ENCODE assay signal across 30 mouse cellular contexts in the genomic region with DNA sequence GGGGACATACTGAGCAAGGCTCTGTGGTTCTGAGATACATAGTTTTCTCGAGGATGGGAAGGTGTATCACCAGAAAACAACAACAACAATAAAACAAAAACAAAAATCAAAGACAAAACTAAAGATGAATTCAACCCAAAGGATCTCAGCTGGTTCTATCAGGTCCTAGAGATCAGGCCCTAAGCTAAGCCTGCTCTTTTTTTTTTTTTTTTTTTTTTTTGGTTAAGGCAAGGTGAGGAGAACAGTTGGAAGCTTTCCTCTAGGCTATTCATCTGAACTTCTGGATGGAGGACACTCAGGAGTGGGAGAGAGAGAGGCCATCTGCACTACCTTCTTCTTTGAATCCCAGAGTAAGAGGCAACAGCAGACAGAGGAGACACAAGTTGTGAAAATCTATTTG. TPM values are rescaled to one million over a fixed set of nuclear protein-coding genes. Genes with fewer than 3 reads are reported as not detected.
A peak's percentile ranks its signal among the peaks of the same experiment; 100 is the strongest.
DNase-seq lines count a peak whose midpoint lies in the region; ATAC-seq and TF ChIP-seq lines count a peak whose summit lies in the region.
"Had no signal": no experiment of that assay in that cellular context is flagged by ENCODE, and none has a peak within 500 bp of the region (broad histone marks: within the 10 kb centered on the region; RNA-seq: fewer than 3 reads in every experiment).

No protein-coding gene starts in this region.

- WGBS in neural tube, embryonic 11.5 days, result 16% methylated on average over 1 of the region's 1 CpGs
- 22% methylated on average over 1 of the region's 1 CpGs for WGBS in hindbrain, embryonic 12.5 days
- 8% methylated on average over 1 of the region's 1 CpGs for WGBS in neural tube, embryonic 12.5 days
- WGBS in thymus, adult 2 months, result 21% methylated on average over 1 of the region's 1 CpGs

- ATAC-seq in neural tube, embryonic 11.5 days (ENCODE audit: insufficient read depth, low FRiP score, low TSS enrichment), result no peak
- no peak for ATAC-seq in hindbrain, embryonic 12.5 days (ENCODE audit: low FRiP score)
- no peak for ATAC-seq in neural tube, embryonic 12.5 days (ENCODE audit: low FRiP score, low read depth)
- ATAC-seq in megakaryocyte progenitor cell, adult 5-6 weeks (replicated peaks; ENCODE audit: poor library complexity), result no peak
- ATAC-seq: forebrain, embryonic 14.5 days; intestine, postnatal 0 days had no signal

- TF ChIP-seq POLR2A in thymus, adult 2 months (IDR thresholded peaks at IDR 0.05; ENCODE audit: control insufficient read depth, extremely low read depth, insufficient read depth, low read length, poor library complexity), result no peak

- peak overlapping the region; percentile 95 for H3K9ac ChIP-seq in neural tube, embryonic 11.5 days (ENCODE audit: low read length)
- 0 out of 2 replicates have a peak overlapping the region, but pooled peaks have one; percentile 42 for H3K9ac ChIP-seq in hindbrain, embryonic 12.5 days
- peak overlapping the region; percentile 88 for H3K9ac ChIP-seq in neural tube, embryonic 12.5 days
- H3K9ac ChIP-seq: embryonic facial prominence, embryonic 15.5 days; midbrain, embryonic 12.5 days had no signal

- H3K4me3 ChIP-seq in neural tube, embryonic 11.5 days (ENCODE audit: low read depth, low read length), result peak overlapping the region; percentile 64
- H3K4me3 ChIP-seq in hindbrain, embryonic 12.5 days, result peak overlapping the region; percentile 44
- H3K4me3 ChIP-seq in neural tube, embryonic 12.5 days, result peak overlapping the region; percentile 51; the same call in 1 of the 2 replicates
- H3K4me3 ChIP-seq in thymus, adult 2 months (ENCODE audit: control insufficient read depth, insufficient read depth, low read length), result no peak overlapping the region
- H3K4me3 ChIP-seq: embryonic facial prominence, embryonic 15.5 days; heart, embryonic 10.5 days; left cerebral cortex, adult 2 months; midbrain, embryonic 12.5 days had no signal

- DNase-seq in neural tube, embryonic 11.5 days (ENCODE audit: low spot score), result no peak
- no peak for DNase-seq in neural tube, embryonic 10.5 days (ENCODE audit: extremely low spot score, low spot score)
- DNase-seq in thymus, adult 2 months, result no peak
- no peak for DNase-seq in right cerebral cortex, adult 2 months (ENCODE audit: low spot score in 2 of 2)
- DNase-seq: adrenal gland, postnatal 14 days; B cell, adult 2 months; cerebellum, adult 9-10 months; heart, postnatal 4 days; kidney, postnatal 4 days; left cerebral cortex, postnatal 4 days; lung, postnatal 10 days; right cerebral cortex, adult 18-20 months; thymus, postnatal 25 days had no signal

- TF ChIP-seq CTCF in thymus, adult 2 months (IDR thresholded peaks at IDR 0.05; ENCODE audit: borderline replicate concordance, control insufficient read depth, extremely low read depth, insufficient read depth, low read length, poor library complexity), result no peak

- no peaks in the 10 kb centered on the region for H3K9me3 ChIP-seq in neural tube, embryonic 11.5 days (ENCODE audit: control insufficient read depth, low read length)
- no peaks in the 10 kb centered on the region for H3K9me3 ChIP-seq in hindbrain, embryonic 12.5 days (replicated peaks)
- no peaks in the 10 kb centered on the region for H3K9me3 ChIP-seq in neural tube, embryonic 12.5 days
- H3K9me3 ChIP-seq: embryonic facial prominence, embryonic 15.5 days; heart, embryonic 10.5 days; midbrain, embryonic 12.5 days had no signal

- peak overlapping the region; percentile 99 for H3K4me2 ChIP-seq in neural tube, embryonic 11.5 days (ENCODE audit: low read depth)
- peak overlapping the region; percentile 50 for H3K4me2 ChIP-seq in hindbrain, embryonic 12.5 days (replicated peaks)
- H3K4me2 ChIP-seq in neural tube, embryonic 12.5 days (replicated peaks), result peak overlapping the region; percentile 86
- H3K4me2 ChIP-seq: embryonic facial prominence, embryonic 15.5 days; midbrain, embryonic 12.5 days had no signal

- peaks cover 64% of the 10 kb centered on the region for H3K4me1 ChIP-seq in neural tube, embryonic 11.5 days (ENCODE audit: control insufficient read depth, insufficient read depth, low read length)
- H3K4me1 ChIP-seq in hindbrain, embryonic 12.5 days, result peaks cover 6% of the 10 kb centered on the region
- peaks cover 93% of the 10 kb centered on the region for H3K4me1 ChIP-seq in neural tube, embryonic 12.5 days
- H3K4me1 ChIP-seq in thymus, adult 2 months (replicated peaks; ENCODE audit: control insufficient read depth, insufficient read depth, low read length), result no peaks in the 10 kb centered on the region
- H3K4me1 ChIP-seq: midbrain, embryonic 12.5 days had no signal

- peak overlapping the region; percentile 99 for H3K27ac ChIP-seq in neural tube, embryonic 11.5 days (ENCODE audit: low read depth, low read length)
- peak overlapping the region; percentile 77; the same call in 1 of the 2 replicates for H3K27ac ChIP-seq in hindbrain, embryonic 12.5 days
- H3K27ac ChIP-seq in neural tube, embryonic 12.5 days, result peak overlapping the region; percentile 74; the same call in 1 of the 2 replicates
- no peak overlapping the region for H3K27ac ChIP-seq in thymus, adult 2 months (ENCODE audit: control insufficient read depth, insufficient read depth, low read length)
- H3K27ac ChIP-seq: embryonic facial prominence, embryonic 15.5 days; heart, embryonic 10.5 days; left cerebral cortex, adult 2 months; midbrain, embryonic 12.5 days had no signal

- no peaks in the 10 kb centered on the region for H3K27me3 ChIP-seq in neural tube, embryonic 11.5 days (ENCODE audit: control insufficient read depth, insufficient read depth, low read length)
- H3K27me3 ChIP-seq in hindbrain, embryonic 12.5 days, result peaks cover 100% of the 10 kb centered on the region
- no peaks in the 10 kb centered on the region for H3K27me3 ChIP-seq in neural tube, embryonic 12.5 days (replicated peaks)
- H3K27me3 ChIP-seq in thymus, adult 2 months (ENCODE audit: control insufficient read depth, insufficient read depth, low read length), result peaks cover 33% of the 10 kb centered on the region

- no peaks in the 10 kb centered on the region for H3K36me3 ChIP-seq in neural tube, embryonic 11.5 days (ENCODE audit: control insufficient read depth, insufficient read depth, low read length)
- H3K36me3 ChIP-seq in hindbrain, embryonic 12.5 days, result no peaks in the 10 kb centered on the region
- H3K36me3 ChIP-seq in neural tube, embryonic 12.5 days, result no peaks in the 10 kb centered on the region
- no peaks in the 10 kb centered on the region for H3K36me3 ChIP-seq in thymus, adult 2 months (ENCODE audit: control insufficient read depth, insufficient read depth, low read length)
- H3K36me3 ChIP-seq: embryonic facial prominence, embryonic 15.5 days; heart, embryonic 10.5 days; midbrain, embryonic 12.5 days had no signal

RNA-seq across cellular contexts. Expression of a gene that starts 18.8 kb away (rescaled TPM):
- polyA plus RNA-seq in neural tube, embryonic 11.5 days (2014; fragmentation: Nextera tagmentation; extraction: Ambion mirVana), result 62.6 and 67.3 TPM in 2 replicates
- polyA plus RNA-seq in hindbrain, embryonic 12.5 days (2016; fragmentation: Nextera tagmentation; extraction: Ambion mirVana), result 34.5 and 59.6 TPM in 2 replicates
- polyA plus RNA-seq in neural tube, embryonic 12.5 days (2016; fragmentation: Nextera tagmentation; extraction: Ambion mirVana), result 69.5 and 77.4 TPM in 2 replicates
- 0.19 and 0.22 TPM in 2 replicates for polyA plus RNA-seq in thymus, adult 2 months (2012; rRNA removed)
- not detected in 2 replicates for total RNA-seq in megakaryocyte progenitor cell, adult 5-6 weeks (2015)
- not detected in 2 replicates for total RNA-seq in megakaryocyte progenitor cell, adult 5-6 weeks (2017)
- total RNA-seq: common myeloid progenitor, adult 5-6 weeks; granulocyte monocyte progenitor cell, adult 5-6 weeks; left cerebral cortex, adult 2 months; left cerebral cortex, postnatal 4 days; liver, adult 2 months; megakaryocyte, adult 5-6 weeks had no signal
- polyA plus RNA-seq: forebrain, embryonic 14.5 days; frontal cortex, adult 2 months; liver, adult 2 months had no signal

RNA-seq across cellular contexts. Expression of a gene that starts 39.5 kb away (rescaled TPM):
- 95.9 and 96.4 TPM in 2 replicates for polyA plus RNA-seq in neural tube, embryonic 11.5 days (2014; fragmentation: Nextera tagmentation; extraction: Ambion mirVana)
- polyA plus RNA-seq in hindbrain, embryonic 12.5 days (2016; fragmentation: Nextera tagmentation; extraction: Ambion mirVana), result 2.1 and 2.3 TPM in 2 replicates
- polyA plus RNA-seq in neural tube, embryonic 12.5 days (2016; fragmentation: Nextera tagmentation; extraction: Ambion mirVana), result 68.8 and 77.1 TPM in 2 replicates
- 0.23 and 0.43 TPM in 2 replicates for polyA plus RNA-seq in thymus, adult 2 months (2012; rRNA removed)
- total RNA-seq in megakaryocyte progenitor cell, adult 5-6 weeks (2015), result not detected in 2 replicates
- total RNA-seq in megakaryocyte progenitor cell, adult 5-6 weeks (2017), result not detected in 2 replicates
- total RNA-seq: common myeloid progenitor, adult 5-6 weeks; granulocyte monocyte progenitor cell, adult 5-6 weeks; left cerebral cortex, adult 2 months; left cerebral cortex, postnatal 4 days; liver, adult 2 months; megakaryocyte, adult 5-6 weeks had no signal
- polyA plus RNA-seq: forebrain, embryonic 14.5 days; frontal cortex, adult 2 months; liver, adult 2 months; liver, embryonic 16.5 days; midbrain, embryonic 12.5 days had no signal

RNA-seq across cellular contexts. Expression of a gene that starts 47.2 kb away (rescaled TPM):
- polyA plus RNA-seq in neural tube, embryonic 11.5 days (2014; fragmentation: Nextera tagmentation; extraction: Ambion mirVana), result 63.7 and 67.1 TPM in 2 replicates
- not detected in 2 replicates for polyA plus RNA-seq in hindbrain, embryonic 12.5 days (2016; fragmentation: Nextera tagmentation; extraction: Ambion mirVana)
- 44.5 and 65.6 TPM in 2 replicates for polyA plus RNA-seq in neural tube, embryonic 12.5 days (2016; fragmentation: Nextera tagmentation; extraction: Ambion mirVana)
- 0.07 and 0.08 TPM in 2 replicates for polyA plus RNA-seq in thymus, adult 2 months (2012; rRNA removed)
- total RNA-seq in megakaryocyte progenitor cell, adult 5-6 weeks (2015), result not detected in 2 replicates
- not detected in 2 replicates for total RNA-seq in megakaryocyte progenitor cell, adult 5-6 weeks (2017)
- total RNA-seq: common myeloid progenitor, adult 5-6 weeks; granulocyte monocyte progenitor cell, adult 5-6 weeks; heart, postnatal 4 days; left cerebral cortex, adult 2 months; left cerebral cortex, postnatal 4 days; liver, adult 2 months; megakaryocyte, adult 5-6 weeks had no signal
- polyA plus RNA-seq: brain, embryonic 14.5 days; embryonic facial prominence, embryonic 15.5 days; forebrain, embryonic 14.5 days; frontal cortex, adult 2 months; heart, embryonic 16.5 days; liver, adult 2 months; liver, embryonic 16.5 days; midbrain, embryonic 12.5 days had no signal

Comparison
In these comparisons a context has a peak if more than half of its experiments do, and no peak if none do; other contexts are left out.
1. H3K9ac ChIP-seq: peak in every context shown above with its lines; median percentile 95 in neural tube, embryonic 11.5 days; 88 in neural tube, embryonic 12.5 days; 42 in hindbrain, embryonic 12.5 days.
2. RNA of a gene that starts 18.8 kb away (polyA plus RNA-seq): 69.5 to 77.4 TPM in neural tube, embryonic 12.5 days, 62.6 to 67.3 TPM in neural tube, embryonic 11.5 days and 34.5 to 59.6 TPM in hindbrain, embryonic 12.5 days; 0.19 to 0.22 TPM in thymus, adult 2 months; every median in the first group is over 10 times any median in the second.
3. RNA of a gene that starts 39.5 kb away (polyA plus RNA-seq): 95.9 to 96.4 TPM in neural tube, embryonic 11.5 days and 68.8 to 77.1 TPM in neural tube, embryonic 12.5 days; 2.1 to 2.3 TPM in hindbrain, embryonic 12.5 days and 0.23 to 0.43 TPM in thymus, adult 2 months; every median in the first group is over 10 times any median in the second.
4. RNA of a gene that starts 47.2 kb away (polyA plus RNA-seq): 44.5 to 65.6 TPM in neural tube, embryonic 12.5 days and 63.7 to 67.1 TPM in neural tube, embryonic 11.5 days; 0.07 to 0.08 TPM in thymus, adult 2 months and not detected in hindbrain, embryonic 12.5 days; every median in the first group is over 10 times any median in the second.
5. Peak in every context shown above with its lines, with median percentiles within 50 percentile points of each other: H3K4me2 ChIP-seq.